Mouse (Mus musculus) embryonic facial prominence, embryonic 13.5 days (tissue): Measurements from ENCODE around the gene Naa20. TPM values are rescaled to one million over a fixed set of nuclear protein-coding genes. Genes with fewer than 3 reads are reported as not detected.

Source experiments
- ATAC-seq: fragments of 200-750 bp; cut with Nextera tagmentation; 2 replicates; pipeline ENCODE4 v1.8.0; 2017; ENCODE audit warnings: low read depth; ENCODE audit not compliant: insufficient number of reproducible peaks, insufficient read depth, low FRiP score, low TSS enrichment
- H3K27ac ChIP-seq: fragments of 300-500 bp; sonication (generic); 2 replicates; pipeline ENCODE4 v1.5.1; 2015; ENCODE audit warnings: moderate library complexity, mild to moderate bottlenecking, inconsistent platforms
- H3K27me3 ChIP-seq: fragments of 300-500 bp; sonication (generic); 2 replicates; pipeline ENCODE4 v1.6.1; 2015; ENCODE audit warnings: mild to moderate bottlenecking, inconsistent platforms
- H3K36me3 ChIP-seq: fragments of 300-500 bp; sonication (generic); 2 replicates; pipeline ENCODE4 v1.6.1; 2015; ENCODE audit warnings: mild to moderate bottlenecking, inconsistent platforms
- H3K4me1 ChIP-seq: fragments of 300-500 bp; sonication (generic); 2 replicates; pipeline ENCODE4 v1.6.1; 2015; ENCODE audit warnings: inconsistent platforms
- H3K4me2 ChIP-seq: fragments of 300-500 bp; sonication (generic); 2 replicates; pipeline ENCODE4 v1.6.1; 2015; ENCODE audit warnings: moderate library complexity, mild to moderate bottlenecking, inconsistent platforms
- H3K4me3 ChIP-seq: fragments of 300-500 bp; sonication (generic); 2 replicates; pipeline ENCODE4 v1.5.1; 2015; ENCODE audit warnings: mild to moderate bottlenecking, inconsistent platforms
- H3K9ac ChIP-seq: fragments of 300-500 bp; sonication (generic); 2 replicates; pipeline ENCODE4 v1.6.1; 2015; ENCODE audit warnings: mild to moderate bottlenecking, inconsistent platforms
- H3K9me3 ChIP-seq: fragments of 300-500 bp; sonication (generic); 2 replicates; pipeline ENCODE4 v1.6.1; 2016; ENCODE audit warnings: inconsistent platforms
- WGBS: fragments of 180-500 bp; shearing (Covaris S2); methylation state at CpG from one replicate; pipeline ENCODE4 v1.1.7; 2015; ENCODE audit warnings: mixed read lengths; 5-methylcytosine and 5-hydroxymethylcytosine counted together
- polyA plus RNA-seq: library from polyadenylated mRNA; unstranded; fragments of >200 nt; fragmentation: Nextera tagmentation; extraction: Ambion mirVana; gene quantifications from 2 replicates; pipeline ENCODE4 v1.2.1, GENCODE M21; 2015

Gene Naa20
- polyA plus RNA-seq, 1 experiment from 2014 or later: 168 TPM

DNA sequence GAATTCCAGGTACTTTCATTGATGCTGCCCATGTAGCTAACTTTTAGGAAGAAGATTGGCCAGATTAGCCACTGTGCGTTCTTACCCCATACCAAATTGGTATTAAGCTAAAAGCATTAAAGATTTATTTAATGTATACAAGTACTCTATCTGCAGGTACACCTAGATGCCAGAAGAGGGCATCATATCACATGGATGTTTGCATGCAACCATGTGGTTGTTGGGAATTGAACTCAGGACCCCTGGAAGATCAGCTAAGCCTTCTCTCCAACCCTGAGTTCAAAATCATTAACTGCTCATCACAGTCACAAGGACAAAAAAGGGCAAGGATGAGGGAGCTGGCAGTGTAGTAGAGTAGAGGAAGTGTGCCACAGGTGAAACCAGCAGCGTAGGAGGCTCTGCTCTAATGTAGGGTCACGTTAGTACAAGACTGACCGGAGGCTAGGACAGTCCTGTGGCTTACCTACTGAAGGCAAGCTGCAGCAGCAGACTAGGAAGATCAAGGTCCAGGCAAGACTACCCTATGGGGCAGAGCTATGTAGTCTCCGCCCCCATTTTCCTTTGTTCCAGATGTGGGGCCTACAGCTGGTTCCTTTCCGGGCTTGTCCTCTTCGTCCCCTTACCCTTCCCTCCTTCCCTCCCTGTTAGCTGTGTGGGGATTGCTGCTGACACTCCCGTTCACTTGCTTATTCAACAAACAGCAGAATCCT, 19.2 kb downstream of the Naa20 start:
- Histone ChIP-seq H3K9me3 (no peaks in the 10 kb centered on the region), H3K27ac (no peak overlapping the region), H3K4me1 (no peaks in the 10 kb centered on the region), H3K9ac (no peak overlapping the region), H3K4me3 (no peak overlapping the region), H3K4me2 (no peak overlapping the region), H3K36me3 (peaks cover 80% of the 10 kb centered on the region), H3K27me3 (no peaks in the 10 kb centered on the region)
- no peak for ATAC-seq
- WGBS: 78% methylated on average over 8 of the region's 8 CpGs

DNA sequence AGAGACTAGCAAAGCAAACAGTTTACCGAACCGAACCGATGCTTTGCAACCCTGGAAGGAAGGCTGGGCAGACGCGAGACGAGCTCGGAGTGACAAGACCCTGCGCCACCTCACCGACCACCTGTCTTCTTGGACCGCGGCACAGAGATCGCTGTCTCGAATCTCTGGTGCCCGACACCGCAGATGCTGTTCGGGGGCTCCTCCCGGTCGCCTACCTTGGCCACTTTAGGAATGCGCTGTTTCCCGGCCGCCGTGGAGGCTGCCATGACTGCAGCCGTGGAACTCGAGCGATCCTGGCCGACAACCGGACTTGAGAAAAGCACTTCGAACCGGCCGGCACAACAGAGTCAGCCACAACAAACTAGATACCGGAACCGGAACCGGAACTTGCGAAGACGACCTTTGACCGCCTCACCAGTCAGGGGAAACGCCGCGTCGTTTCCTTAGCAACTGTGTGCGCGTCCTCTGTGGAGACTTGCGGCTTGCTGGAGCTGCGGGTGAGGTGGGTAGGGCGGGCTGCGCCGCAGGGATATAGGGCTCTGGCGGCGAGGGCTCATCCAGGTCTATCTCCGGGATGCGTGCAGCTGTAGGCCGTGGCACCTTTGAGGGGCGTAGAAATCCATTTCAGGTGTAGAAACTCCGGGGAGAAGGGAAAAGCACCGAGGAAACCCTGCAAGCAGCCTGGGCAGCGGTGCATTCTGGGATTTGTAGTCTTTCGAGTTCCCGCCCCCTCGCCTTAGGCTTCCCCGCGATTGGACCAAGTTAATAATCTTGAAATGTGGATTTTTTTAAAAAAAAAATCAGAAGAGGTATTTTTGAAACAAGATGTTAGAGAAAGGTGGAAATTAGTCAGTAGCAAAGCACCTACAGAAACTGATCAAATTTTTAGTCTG, 32.7 kb downstream of the Naa20 start, which contains the start of the genes Cfap61 and Crnkl1:
Gene Cfap61 (plus strand): TSS at position 446 of the 893 bp plus-strand sequence.
Gene Crnkl1 (minus strand): TSS at position 676 of the 893 bp plus-strand sequence.
- peak; percentile 95 for ATAC-seq
- Histone ChIP-seq H3K27me3 (no peaks in the 10 kb centered on the region), H3K27ac (no peak within 1 kb of the TSS), H3K4me1 (peaks cover 8% of the 10 kb centered on the region), H3K9me3 (no peaks in the 10 kb centered on the region), H3K36me3 (peaks cover 25% of the 10 kb centered on the region), H3K4me3 (peak within 1 kb of the TSS; percentile 89), H3K9ac (peak within 1 kb of the TSS; percentile 82), H3K4me2 (peak within 1 kb of the TSS; percentile 77)
- WGBS: under 1% methylated on average over 61 of the region's 61 CpGs

DNA sequence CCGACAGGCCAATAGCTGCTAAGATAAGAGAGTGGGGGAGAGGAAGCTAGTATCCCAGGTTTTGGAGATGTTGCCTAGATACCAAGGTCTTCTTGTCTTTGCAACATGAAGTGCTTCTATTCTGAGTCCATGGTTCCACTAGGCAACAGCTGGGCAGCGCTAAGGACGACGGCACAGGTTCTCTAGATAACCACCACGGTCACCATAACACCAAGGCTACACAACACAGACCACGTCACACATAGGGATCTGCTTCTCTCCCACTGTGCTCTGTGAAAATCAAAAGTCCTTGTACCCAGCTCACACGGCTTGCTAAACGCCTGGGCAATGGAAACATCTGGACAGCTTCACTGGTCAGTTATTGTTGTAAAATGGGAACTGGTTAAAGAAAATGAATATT, 35.1 kb downstream of the Naa20 start:
- no peak for ATAC-seq
- H3K4me1 ChIP-seq: peaks cover 8% of the 10 kb centered on the region
- WGBS: 82% methylated on average over 8 of the region's 8 CpGs
- H3K9ac ChIP-seq: no peak overlapping the region
- no peak overlapping the region for H3K4me3 ChIP-seq
- no peaks in the 10 kb centered on the region for H3K27me3 ChIP-seq
- no peak overlapping the region for H3K27ac ChIP-seq
- H3K4me2 ChIP-seq: no peak overlapping the region
- H3K36me3 ChIP-seq: peaks cover 4% of the 10 kb centered on the region; the same call in 1 of the 2 replicates
- no peaks in the 10 kb centered on the region for H3K9me3 ChIP-seq

DNA sequence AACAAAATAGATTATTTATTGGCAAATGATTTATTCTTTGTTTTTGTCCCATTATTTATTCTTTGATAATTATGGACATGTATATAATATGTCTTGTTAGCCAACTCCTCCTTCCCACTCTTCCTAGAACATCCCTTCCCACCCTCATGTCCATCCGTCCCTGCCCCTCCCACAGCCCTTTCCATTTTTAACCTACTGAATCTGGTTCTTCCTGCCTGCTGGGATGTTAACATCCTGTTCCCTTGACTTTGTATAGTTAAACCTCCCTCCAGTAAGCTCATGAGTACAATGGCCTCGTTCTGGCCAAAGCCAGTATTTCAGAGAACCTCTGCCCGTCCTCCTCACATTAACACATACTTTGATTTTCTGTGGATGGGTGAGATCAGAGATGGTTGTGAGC, 39.5 kb downstream of the Naa20 start:
- H3K4me3 ChIP-seq: no peak overlapping the region
- 59% methylated on average over 3 of the region's 3 CpGs for WGBS
- no peak for ATAC-seq
- H3K9me3 ChIP-seq: no peaks in the 10 kb centered on the region
- H3K4me2 ChIP-seq: no peak overlapping the region
- H3K27me3 ChIP-seq: no peaks in the 10 kb centered on the region
- no peak overlapping the region for H3K9ac ChIP-seq
- peaks cover 13% of the 10 kb centered on the region for H3K4me1 ChIP-seq
- no peaks in the 10 kb centered on the region for H3K36me3 ChIP-seq
- H3K27ac ChIP-seq: no peak overlapping the region

DNA sequence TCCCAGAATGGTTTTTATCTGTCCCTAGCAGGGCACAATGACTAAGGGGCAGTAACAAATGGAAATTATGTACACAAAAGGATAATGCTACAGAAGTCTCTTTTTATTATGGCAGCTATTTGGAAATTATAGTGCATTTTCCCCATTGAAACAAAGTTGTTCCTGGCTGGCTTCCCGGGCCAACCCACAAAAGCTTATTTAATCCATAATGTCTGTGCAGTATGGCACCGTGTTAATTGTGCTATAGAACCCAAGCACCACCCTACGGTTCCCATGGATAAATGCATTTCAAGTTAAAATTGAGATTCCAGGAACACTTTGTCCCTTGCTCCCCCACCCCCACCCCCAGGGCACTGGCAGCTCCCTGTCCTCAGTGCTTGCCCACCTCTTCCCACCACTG, 42.4 kb downstream of the Naa20 start:
- Histone ChIP-seq H3K9ac (no peak overlapping the region), H3K9me3 (no peaks in the 10 kb centered on the region), H3K27me3 (no peaks in the 10 kb centered on the region), H3K27ac (no peak overlapping the region), H3K4me1 (peaks cover 16% of the 10 kb centered on the region), H3K36me3 (no peaks in the 10 kb centered on the region), H3K4me2 (no peak overlapping the region), H3K4me3 (no peak overlapping the region)
- 60% methylated on average over 3 of the region's 3 CpGs for WGBS
- no peak for ATAC-seq

DNA sequence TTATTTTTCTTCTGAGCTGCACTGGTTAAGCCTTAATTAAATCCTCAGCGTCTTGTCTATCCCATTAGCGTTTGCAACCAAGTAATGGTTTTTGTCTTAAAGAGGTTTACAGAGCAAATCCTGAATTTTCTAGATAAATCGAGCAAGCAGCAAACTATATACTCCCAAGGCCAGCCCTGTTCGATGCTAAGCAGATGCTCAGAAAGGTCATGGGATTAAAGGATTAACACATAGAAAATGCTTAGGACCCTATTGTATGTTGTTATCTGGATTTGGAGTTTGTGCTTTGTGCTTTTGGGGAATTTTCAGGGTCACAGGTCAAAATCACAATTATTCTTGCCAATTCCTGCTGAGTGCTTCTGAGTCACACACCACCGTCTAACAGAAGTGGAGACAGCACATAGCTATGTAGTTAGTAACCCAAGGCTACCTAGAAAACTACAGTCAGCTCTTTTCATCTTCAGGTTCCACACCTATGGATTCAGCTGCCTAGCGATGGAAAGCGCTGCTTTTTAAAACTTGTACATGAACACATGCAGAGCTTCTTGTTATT, 46.6 kb downstream of the Naa20 start:
- H3K9ac ChIP-seq: no peak overlapping the region

DNA sequence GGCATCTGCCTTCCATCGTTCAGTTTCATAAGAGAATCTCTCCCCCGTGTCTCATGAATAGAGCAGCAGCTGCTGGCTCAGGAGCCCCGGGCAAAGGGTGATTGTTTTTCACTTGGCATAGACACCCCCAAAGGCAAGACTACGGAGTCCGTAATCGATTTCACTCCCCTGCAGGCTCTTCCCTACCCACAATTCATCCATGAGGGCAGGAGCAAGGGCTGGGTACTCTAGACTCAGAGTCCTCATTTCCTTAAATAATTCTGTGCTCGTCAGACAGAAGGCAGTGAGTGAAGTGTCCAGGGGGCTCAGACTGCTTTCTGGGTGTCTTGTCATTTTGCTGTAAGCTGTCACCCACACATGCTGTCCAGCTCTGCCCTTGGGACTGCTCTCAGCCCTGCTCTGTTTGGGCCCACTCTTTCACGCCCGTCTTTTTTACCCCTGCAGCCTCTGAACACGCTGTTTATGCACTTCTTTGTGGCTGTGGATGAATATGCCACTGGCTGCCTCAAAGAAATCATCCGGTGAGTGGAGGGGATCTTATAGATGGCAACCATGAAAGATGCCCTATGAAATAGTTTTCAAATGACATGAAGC, 47.7 kb downstream of the Naa20 start:
- Histone ChIP-seq H3K4me1 (peaks cover 13% of the 10 kb centered on the region), H3K9ac (no peak overlapping the region), H3K36me3 (no peaks in the 10 kb centered on the region), H3K27ac (no peak overlapping the region), H3K4me2 (no peak overlapping the region), H3K9me3 (no peaks in the 10 kb centered on the region), H3K4me3 (no peak overlapping the region), H3K27me3 (peaks cover 2% of the 10 kb centered on the region)
- WGBS: 29% methylated on average over 11 of the region's 11 CpGs
- no peak for ATAC-seq

More for the DNA sequence above, 46.6 kb downstream of the Naa20 start:
- no peak overlapping the region for H3K4me2 ChIP-seq
- no peaks in the 10 kb centered on the region for H3K36me3 ChIP-seq
- no peak for ATAC-seq
- no peak overlapping the region for H3K27ac ChIP-seq
- peaks cover 19% of the 10 kb centered on the region for H3K4me1 ChIP-seq
- 64% methylated on average over 7 of the region's 7 CpGs for WGBS
- H3K27me3 ChIP-seq: peaks cover 2% of the 10 kb centered on the region
- H3K4me3 ChIP-seq: no peak overlapping the region
- H3K9me3 ChIP-seq: no peaks in the 10 kb centered on the region

DNA sequence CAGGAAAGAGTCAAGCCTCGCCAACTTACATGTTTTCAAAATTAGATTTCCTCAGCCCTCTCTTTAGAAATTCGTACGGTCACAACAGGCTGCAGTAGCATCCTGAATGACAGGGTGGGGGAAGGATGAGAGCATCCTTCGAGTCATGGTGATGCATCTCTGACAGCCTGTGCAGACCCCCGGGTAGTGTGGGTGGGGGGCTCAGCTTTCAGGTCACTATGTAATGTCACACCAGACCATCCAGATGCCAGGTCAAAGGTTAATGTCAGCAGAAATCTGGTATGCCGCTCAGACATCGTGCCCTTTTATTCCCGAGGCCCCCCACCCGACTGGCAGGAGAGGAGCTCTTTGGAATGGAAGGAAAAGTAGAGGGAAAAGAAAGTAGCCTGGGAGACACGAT, 48.3 kb downstream of the Naa20 start:
- H3K9me3 ChIP-seq: no peaks in the 10 kb centered on the region
- H3K4me2 ChIP-seq: no peak overlapping the region
- whole genome bisulfite sequencing: 9% methylated on average over 10 of the region's 10 CpGs
- peaks cover 13% of the 10 kb centered on the region for H3K4me1 ChIP-seq
- no peak overlapping the region for H3K4me3 ChIP-seq
- H3K27me3 ChIP-seq: peaks cover 2% of the 10 kb centered on the region
- no peaks in the 10 kb centered on the region for H3K36me3 ChIP-seq
- no peak overlapping the region for H3K27ac ChIP-seq
- H3K9ac ChIP-seq: no peak overlapping the region
- no peak for ATAC-seq

DNA sequence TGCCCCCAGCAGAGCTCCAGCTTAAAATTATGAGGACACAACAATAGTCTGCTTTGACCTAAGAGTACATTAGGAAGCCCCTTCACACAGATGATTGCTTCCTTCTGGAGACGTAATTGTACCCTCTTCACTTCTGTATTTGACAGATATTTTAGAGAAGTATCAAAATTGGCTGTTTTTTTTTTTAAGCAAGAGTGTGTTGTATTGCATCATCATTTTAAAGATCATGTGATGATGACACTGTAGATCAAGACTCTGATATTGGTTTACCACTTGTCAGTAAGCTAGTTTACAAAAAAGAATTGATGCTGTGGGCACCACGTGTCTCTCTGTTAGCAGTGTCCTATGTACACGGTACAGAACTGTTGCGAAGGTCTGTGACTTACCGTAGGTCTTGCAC, 50.8 kb downstream of the Naa20 start:
- 86% methylated on average over 5 of the region's 5 CpGs for WGBS
- no peak overlapping the region for H3K27ac ChIP-seq
- peaks cover 2% of the 10 kb centered on the region for H3K27me3 ChIP-seq
- no peaks in the 10 kb centered on the region for H3K9me3 ChIP-seq
- H3K36me3 ChIP-seq: no peaks in the 10 kb centered on the region
- H3K4me3 ChIP-seq: no peak overlapping the region
- H3K4me1 ChIP-seq: peaks cover 13% of the 10 kb centered on the region
- ATAC-seq: no peak
- no peak overlapping the region for H3K4me2 ChIP-seq
- H3K9ac ChIP-seq: no peak overlapping the region

DNA sequence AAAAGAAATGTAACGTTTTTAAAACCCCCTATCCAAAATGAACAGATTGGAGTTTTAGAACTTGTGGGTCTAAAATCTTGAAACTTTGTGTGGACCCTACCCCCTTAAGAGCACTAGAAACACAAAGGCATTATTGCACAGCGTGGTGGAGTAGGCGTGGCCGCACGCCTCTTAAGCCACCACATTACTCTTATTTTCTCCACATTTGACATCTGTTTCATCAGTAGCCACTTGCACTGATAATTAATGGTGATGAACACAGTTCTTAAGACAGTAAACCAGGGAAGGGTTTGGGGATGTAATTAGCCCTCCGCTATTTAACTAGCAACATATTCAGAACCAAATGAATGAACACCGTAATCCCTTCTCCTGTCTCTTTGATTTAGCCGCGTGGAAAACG, 53.9 kb downstream of the Naa20 start:
- WGBS: 67% methylated on average over 10 of the region's 10 CpGs
- 0 out of 2 replicates have a peak, but pooled peaks cover 4% of the 10 kb centered on the region for H3K4me1 ChIP-seq
- no peak overlapping the region for H3K9ac ChIP-seq
- peaks cover 2% of the 10 kb centered on the region; the same call in 1 of the 2 replicates for H3K27me3 ChIP-seq
- H3K36me3 ChIP-seq: no peaks in the 10 kb centered on the region
- H3K4me3 ChIP-seq: no peak overlapping the region
- peaks cover 4% of the 10 kb centered on the region; the same call in 1 of the 2 replicates for H3K9me3 ChIP-seq
- H3K27ac ChIP-seq: no peak overlapping the region
- ATAC-seq: no peak
- H3K4me2 ChIP-seq: no peak overlapping the region

DNA sequence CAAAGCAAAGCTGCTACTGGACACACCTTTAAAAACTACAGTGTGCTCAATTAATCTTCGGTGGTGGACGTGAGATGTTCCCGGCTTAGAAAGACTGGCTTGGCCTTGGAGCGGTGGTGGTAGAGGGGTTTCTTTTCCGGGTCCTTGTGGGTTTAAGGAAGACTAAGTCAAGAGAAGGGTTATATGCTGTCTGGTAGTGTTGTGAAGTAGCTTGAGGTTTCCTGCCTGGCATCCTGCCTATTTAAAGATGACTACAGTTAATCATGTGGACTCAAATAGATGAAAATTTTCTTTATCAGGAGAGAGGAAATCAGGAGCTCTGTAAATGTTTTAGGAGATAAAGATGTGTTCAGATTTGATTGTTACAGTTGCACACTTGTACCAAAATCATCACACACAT, 54.4 kb downstream of the Naa20 start:
- ATAC-seq: no peak
- no peak overlapping the region for H3K4me2 ChIP-seq
- WGBS: 71% methylated on average over 5 of the region's 5 CpGs
- H3K27ac ChIP-seq: no peak overlapping the region
- peaks cover 2% of the 10 kb centered on the region; the same call in 1 of the 2 replicates for H3K27me3 ChIP-seq
- H3K36me3 ChIP-seq: no peaks in the 10 kb centered on the region
- peaks cover 4% of the 10 kb centered on the region; the same call in 1 of the 2 replicates for H3K9me3 ChIP-seq
- H3K4me1 ChIP-seq: 0 out of 2 replicates have a peak, but pooled peaks cover 4% of the 10 kb centered on the region
- H3K9ac ChIP-seq: no peak overlapping the region
- H3K4me3 ChIP-seq: no peak overlapping the region
